Mouse (Mus musculus) myocyte (in vitro differentiated cells): ENCODE measurements around the gene Dgkq. TPM values are rescaled to one million over a fixed set of nuclear protein-coding genes. Genes with fewer than 3 reads are reported as not detected.
A peak's percentile ranks its signal among the peaks of the same experiment; 100 is the strongest.

Experiments used
- H3K27me3 ChIP-seq: one replicate; pipeline ENCODE4 v1.6.1; 2011; ENCODE audit not compliant: control insufficient read depth, insufficient read depth, insufficient read length
- H3K36me3 ChIP-seq: one replicate; pipeline ENCODE4 v1.6.1; 2011; ENCODE audit not compliant: control insufficient read depth, insufficient read depth
- H3K4me2 ChIP-seq: one replicate; pipeline ENCODE4 v1.6.1; 2011; ENCODE audit warnings: low read depth, control low read depth
- H3K4me3 ChIP-seq: one replicate; pipeline ENCODE4 v1.5.1; 2011; ENCODE audit warnings: mild to moderate bottlenecking, control low read depth, moderate library complexity
- H3K79me2 ChIP-seq: one replicate; pipeline ENCODE4 v1.6.1; 2011; ENCODE audit not compliant: control insufficient read depth, insufficient read depth
- H3ac ChIP-seq: one replicate; pipeline ENCODE4 v1.6.1; 2011; ENCODE audit not compliant: control insufficient read depth, insufficient read length
- CEBPB ChIP-seq: IDR thresholded peaks from 2 replicates; pipeline ENCODE4 v1.6.1; 2011; ENCODE audit warnings: mild to moderate bottlenecking, moderate library complexity; ENCODE audit not compliant: poor library complexity, insufficient read depth, severe bottlenecking
- E2F4 ChIP-seq: IDR thresholded peaks from one replicate; pipeline ENCODE4 v1.6.1; 2011; ENCODE audit warnings: mild to moderate bottlenecking, control low read depth, moderate library complexity; ENCODE audit not compliant: insufficient read depth
- MAX ChIP-seq: IDR thresholded peaks from one replicate; pipeline ENCODE4 v1.6.1; 2011; ENCODE audit warnings: low read depth, mild to moderate bottlenecking, control low read depth
- MYOD1 ChIP-seq, 3 experiments: IDR thresholded peaks; one replicate each; pipeline ENCODE4 v1.6.1; 2011; ENCODE audit warnings: control low read depth in 2 of 3, low read depth in 2 of 3, mild to moderate bottlenecking in 2 of 3, moderate library complexity in 1 of 3; ENCODE audit not compliant: insufficient read length in 2 of 3, control insufficient read depth in 1 of 3
- MYOG ChIP-seq, 3 experiments: IDR thresholded peaks; one replicate each; pipeline ENCODE4 v1.6.1; 2011; ENCODE audit warnings: control low read depth in 2 of 3, low read depth in 2 of 3, mild to moderate bottlenecking in 2 of 3; ENCODE audit not compliant: insufficient read length in 2 of 3, control insufficient read depth in 1 of 3, insufficient read depth in 1 of 3
- POLR2A ChIP-seq: IDR thresholded peaks from one replicate; pipeline ENCODE4 v1.6.1; 2011; ENCODE audit warnings: low read depth, mild to moderate bottlenecking, control low read depth, moderate library complexity; ENCODE audit not compliant: insufficient read length
- POLR2AphosphoS2 ChIP-seq: IDR thresholded peaks from one replicate; pipeline ENCODE4 v1.6.1; 2011; ENCODE audit warnings: low read depth, control low read depth; ENCODE audit not compliant: insufficient read length
- REST ChIP-seq: IDR thresholded peaks from one replicate; pipeline ENCODE4 v1.6.1; 2011; ENCODE audit warnings: mild to moderate bottlenecking, control low read depth, moderate library complexity; ENCODE audit not compliant: insufficient read depth, insufficient read length
- SRF ChIP-seq: IDR thresholded peaks from one replicate; pipeline ENCODE4 v1.6.1; 2011; ENCODE audit warnings: low read depth; ENCODE audit not compliant: control insufficient read depth, insufficient read length
- TCF12 ChIP-seq: IDR thresholded peaks from one replicate; pipeline ENCODE4 v1.6.1; 2011; ENCODE audit warnings: mild to moderate bottlenecking, control low read depth; ENCODE audit not compliant: poor library complexity, insufficient read depth, severe bottlenecking
- USF1 ChIP-seq: IDR thresholded peaks from one replicate; pipeline ENCODE4 v1.6.1; 2011; ENCODE audit warnings: low read depth, mild to moderate bottlenecking, control low read depth, moderate library complexity
- polyA plus RNA-seq: library from polyadenylated mRNA; unstranded; fragments of >200 nt; fragmentation: generic; extraction: Trizol; gene quantifications from one replicate; pipeline ENCODE4 v1.2.1, GENCODE M21; 2012; ENCODE audit warnings: missing spikeins

Gene Dgkq
- polyA plus RNA-seq, 1 experiment = 4.3 TPM

DNA sequence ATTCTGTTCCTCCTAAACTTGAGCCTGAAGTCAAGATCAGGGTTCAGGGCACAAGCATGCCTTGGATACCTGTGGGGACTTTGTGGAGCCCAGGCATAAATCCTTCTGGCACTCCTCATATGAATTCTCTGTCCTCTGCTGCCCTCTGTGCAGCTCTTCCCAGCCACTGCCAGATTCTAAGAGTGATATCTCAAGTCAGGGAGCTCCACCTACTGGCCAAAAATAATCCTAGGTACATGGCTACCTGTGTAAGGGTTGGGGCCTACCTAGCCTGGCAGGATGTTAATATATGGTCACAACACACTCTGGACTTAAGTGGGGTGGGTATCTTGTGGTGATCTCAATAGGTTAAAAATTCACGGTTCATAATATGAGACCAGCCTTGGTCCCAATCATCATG is 17.6 kb downstream of the Dgkq start:
- no peaks in the 10 kb centered on the region for H3K36me3 ChIP-seq
- TF ChIP-seq MAX = no peak
- TF ChIP-seq TCF12 = no peak
- no peak for TF ChIP-seq SRF
- TF ChIP-seq CEBPB = no peak
- no peak for TF ChIP-seq POLR2A
- H3ac ChIP-seq = no peak overlapping the region
- H3K79me2 ChIP-seq = no peaks in the 10 kb centered on the region
- no peak overlapping the region for H3K4me3 ChIP-seq
- H3K27me3 ChIP-seq = no peaks in the 10 kb centered on the region
- no peak overlapping the region for H3K4me2 ChIP-seq

DNA sequence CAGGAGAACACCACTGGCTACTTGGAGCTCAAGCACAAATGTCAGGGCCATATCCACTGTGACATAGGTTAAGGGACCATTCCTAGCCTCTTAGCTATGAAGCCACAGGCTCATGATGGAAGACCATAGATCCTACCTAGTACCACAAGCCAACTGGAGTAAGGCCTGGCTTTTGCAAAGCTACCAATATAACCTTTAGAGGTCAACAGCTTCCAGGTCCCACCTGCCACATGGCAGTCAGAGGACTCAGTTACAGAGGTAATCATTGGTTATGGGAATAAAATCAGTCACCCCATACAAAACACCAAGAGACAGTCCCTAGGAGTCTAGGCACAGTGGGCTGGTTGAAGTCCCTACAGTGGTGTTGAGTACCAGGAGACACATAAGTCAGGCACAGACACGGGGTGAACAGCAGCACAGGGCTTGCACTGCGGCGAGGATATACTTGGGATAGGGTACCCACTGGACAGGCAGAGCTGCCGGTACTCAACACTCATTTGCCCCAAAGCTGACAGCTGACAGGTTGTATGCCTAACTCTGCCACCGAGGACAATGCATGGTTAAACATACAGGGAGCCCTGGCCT is 18.2 kb downstream of the Dgkq start:
- Histone ChIP-seq H3K36me3 (no peaks in the 10 kb centered on the region), H3K4me2 (no peak overlapping the region), H3K79me2 (no peaks in the 10 kb centered on the region), H3K4me3 (no peak overlapping the region), H3ac (no peak overlapping the region), H3K27me3 (no peaks in the 10 kb centered on the region)
- TF ChIP-seq USF1 = no peak
- TF ChIP-seq E2F4 = no peak
- no peak for TF ChIP-seq POLR2AphosphoS2
- no peak for TF ChIP-seq CEBPB
- TF ChIP-seq REST = no peak
- TF ChIP-seq SRF = no peak
- no peak for TF ChIP-seq MYOG (IDR thresholded peaks at IDR 0.05; ENCODE audit: control insufficient read depth in 1 of 3, insufficient read depth in 1 of 3, insufficient read length in 2 of 3, low read depth in 2 of 3)
- no peak for TF ChIP-seq MAX
- TF ChIP-seq MYOD1 (IDR thresholded peaks at IDR 0.05; ENCODE audit: control insufficient read depth in 1 of 3, insufficient read length in 2 of 3, low read depth in 2 of 3) = no peak
- TF ChIP-seq POLR2A = no peak
- TF ChIP-seq TCF12 = no peak

DNA sequence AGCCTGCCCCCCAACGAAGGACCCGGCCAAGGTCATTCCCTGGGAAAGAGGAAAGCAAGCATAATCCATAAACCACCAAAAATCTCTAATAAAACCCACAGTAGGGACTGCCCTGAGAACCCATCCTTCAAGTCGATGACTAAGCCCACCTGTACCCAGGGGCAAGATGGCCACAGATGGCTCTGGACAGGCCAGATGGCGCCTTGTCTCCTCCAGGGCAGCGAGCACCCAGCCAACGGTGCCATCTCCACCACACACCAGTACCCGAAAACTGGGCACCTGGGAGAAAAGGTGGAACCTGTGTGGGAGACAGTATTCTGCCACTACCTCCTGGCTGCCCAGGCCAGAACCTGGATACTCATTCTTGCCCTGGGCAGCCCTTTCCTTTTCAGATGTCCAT is 19.1 kb downstream of the Dgkq start:
- Histone ChIP-seq H3K27me3 (no peaks in the 10 kb centered on the region), H3K4me2 (no peak overlapping the region), H3ac (no peak overlapping the region), H3K36me3 (no peaks in the 10 kb centered on the region), H3K79me2 (no peaks in the 10 kb centered on the region), H3K4me3 (no peak overlapping the region)
- no peak for TF ChIP-seq SRF
- TF ChIP-seq REST = no peak
- TF ChIP-seq MYOD1 (IDR thresholded peaks at IDR 0.05; ENCODE audit: control insufficient read depth in 1 of 3, insufficient read length in 2 of 3, low read depth in 2 of 3) = no peak
- TF ChIP-seq POLR2AphosphoS2 = peak; percentile 26

GRCm38 (mm10) chr5:108648937-108649576 is 20.4 kb downstream of the Dgkq start:
- H3K4me2 ChIP-seq = no peak overlapping the region
- no peaks in the 10 kb centered on the region for H3K27me3 ChIP-seq
- H3K36me3 ChIP-seq = no peaks in the 10 kb centered on the region
- TF ChIP-seq MAX (no peak), USF1 (no peak), TCF12 (no peak), REST (no peak), CEBPB (no peak), SRF (no peak), E2F4 (no peak), POLR2AphosphoS2 (peak; percentile 58)
- no peak overlapping the region for H3K4me3 ChIP-seq
- H3K79me2 ChIP-seq = no peaks in the 10 kb centered on the region
- no peak overlapping the region for H3ac ChIP-seq

DNA sequence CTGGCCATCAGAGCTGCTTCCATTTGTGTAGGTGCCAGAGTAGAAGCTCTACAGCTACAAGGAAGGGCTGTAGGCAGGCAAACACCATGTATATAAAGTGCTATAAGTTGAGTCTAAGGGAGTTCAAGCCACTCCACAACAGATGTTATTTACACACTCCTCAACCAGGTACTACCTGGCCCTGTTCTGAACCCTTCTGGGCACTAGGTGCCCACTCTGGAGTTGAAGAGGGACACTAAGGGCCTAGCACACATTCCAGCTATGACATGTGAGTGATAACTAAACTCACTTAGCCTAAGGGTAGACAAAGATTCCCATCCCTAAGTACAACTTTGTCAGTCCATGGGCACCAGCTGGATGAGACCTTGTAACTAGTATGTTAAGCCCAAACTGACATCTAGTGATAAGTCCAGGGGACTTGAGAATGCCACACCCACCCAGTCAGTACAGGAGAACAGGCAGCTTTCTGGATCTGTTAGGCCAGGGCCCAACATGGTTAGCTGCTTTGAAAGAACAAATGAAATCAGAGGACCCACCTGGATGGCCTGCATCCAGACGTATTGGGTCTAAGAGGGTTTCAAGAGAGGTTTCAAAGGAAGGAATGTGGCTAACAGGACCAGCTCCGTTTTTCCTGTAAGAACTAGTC is 21.5 kb downstream of the Dgkq start:
- no peaks in the 10 kb centered on the region for H3K79me2 ChIP-seq
- TF ChIP-seq MYOD1 (IDR thresholded peaks at IDR 0.05; ENCODE audit: control insufficient read depth in 1 of 3, insufficient read length in 2 of 3, low read depth in 2 of 3) (no peak), MYOG (IDR thresholded peaks at IDR 0.05; ENCODE audit: control insufficient read depth in 1 of 3, insufficient read depth in 1 of 3, insufficient read length in 2 of 3, low read depth in 2 of 3) (no peak), E2F4 (no peak), MAX (no peak), CEBPB (no peak), POLR2AphosphoS2 (no peak), SRF (no peak), USF1 (no peak), POLR2A (no peak), REST (no peak)
- peaks cover 3% of the 10 kb centered on the region for H3K36me3 ChIP-seq
- H3K27me3 ChIP-seq = no peaks in the 10 kb centered on the region
- H3ac ChIP-seq = no peak overlapping the region
- H3K4me3 ChIP-seq = no peak overlapping the region
- no peak overlapping the region for H3K4me2 ChIP-seq
